Mouse (Mus musculus) liver, adult 2 months (tissue): Measurements from ENCODE around the gene Nadsyn1.

Experiments
- CTCF ChIP-seq: fragments of 200-500 bp; IDR thresholded peaks from 2 replicates; pipeline ENCODE4 v1.5.1; 2011; ENCODE audit warnings: low read depth, low read length, control low read depth
- POLR2A ChIP-seq: fragments of 200-500 bp; IDR thresholded peaks from 2 replicates; pipeline ENCODE4 v1.6.1; 2011; ENCODE audit warnings: low read length, control low read depth; ENCODE audit not compliant: insufficient read depth; ENCODE audit errors: extremely low read depth

GRCm38 (mm10) chr7:143793121-143793520 lies 29.5 kb downstream of the Nadsyn1 start:
- TF ChIP-seq CTCF (peak; percentile 73), POLR2A (no peak)
